Mouse (Mus musculus): ENCODE data around the gene Adora1. TPM values are rescaled to one million over a fixed set of nuclear protein-coding genes. Genes with fewer than 3 reads are reported as not detected.

The Adora1 gene
- total RNA-seq, 2 experiments from 2014 or later: 0.20 to 0.31 TPM

GRCm38 (mm10) chr1:134233681-134234454 is 1.4 kb downstream of the Adora1 start:
- peak overlapping the region; percentile 72 for H3K4me3 ChIP-seq
- no peak overlapping the region for H3K27ac ChIP-seq
- no peak for TF ChIP-seq CTCF (IDR thresholded peaks at IDR 0.05)
- DNase-seq: no peak
- intact Hi-C loops (cut with DNase I): no loop called here

- intact Hi-C loops (cut with DNase I): no loop called here
- no peak overlapping the region for H3K4me3 ChIP-seq
- no peak for TF ChIP-seq CTCF (IDR thresholded peaks at IDR 0.05)
- peak; percentile 47 for DNase-seq
- H3K27ac ChIP-seq: no peak overlapping the region
Observed at GRCm38 (mm10) chr1:134232778-134233531, 2.3 kb downstream of the Adora1 start.

GRCm38 (mm10) chr1:134232326-134232725 is 2.9 kb downstream of the Adora1 start:
- H3K4me3 ChIP-seq: no peak overlapping the region
- intact Hi-C loops (cut with DNase I): no loop called here
- no peak overlapping the region for H3K27ac ChIP-seq
- no peak for DNase-seq
- no peak for TF ChIP-seq CTCF (IDR thresholded peaks at IDR 0.05)

GRCm38 (mm10) chr1:134231681-134232080 is 3.5 kb downstream of the Adora1 start:
- no peak for DNase-seq
- H3K4me3 ChIP-seq: no peak overlapping the region
- intact Hi-C loops (cut with DNase I): no loop called here
- no peak overlapping the region for H3K27ac ChIP-seq
- TF ChIP-seq CTCF (IDR thresholded peaks at IDR 0.05): no peak

- no peak for DNase-seq
- TF ChIP-seq CTCF (IDR thresholded peaks at IDR 0.05): no peak
- intact Hi-C loops (cut with DNase I): no loop called here
- H3K27ac ChIP-seq: no peak overlapping the region
- H3K4me3 ChIP-seq: no peak overlapping the region
Observed at GRCm38 (mm10) chr1:134231270-134231669, 4.0 kb downstream of the Adora1 start.

- intact Hi-C loops (cut with DNase I): no loop called here
Observed at GRCm38 (mm10) chr1:134230638-134231228, 4.5 kb downstream of the Adora1 start.

GRCm38 (mm10) chr1:134229806-134230575 is 5.2 kb downstream of the Adora1 start:
- Histone ChIP-seq H3K4me3 (no peak overlapping the region), H3K27ac (no peak overlapping the region)
- DNase-seq: no peak
- no peak for TF ChIP-seq CTCF (IDR thresholded peaks at IDR 0.05)
- intact Hi-C loops (cut with DNase I): no loop called here

More at GRCm38 (mm10) chr1:134230638-134231228, 4.5 kb downstream of the Adora1 start:
- DNase-seq: no peak
- TF ChIP-seq CTCF (IDR thresholded peaks at IDR 0.05): no peak
- H3K4me3 ChIP-seq: no peak overlapping the region
- H3K27ac ChIP-seq: no peak overlapping the region

GRCm38 (mm10) chr1:134226739-134227138 is 8.5 kb downstream of the Adora1 start:
- TF ChIP-seq CTCF (IDR thresholded peaks at IDR 0.05): no peak
- Histone ChIP-seq H3K4me3 (no peak overlapping the region), H3K27ac (no peak overlapping the region)
- intact Hi-C loops (cut with DNase I): no loop called here
- no peak for DNase-seq

- no peak for TF ChIP-seq CTCF (IDR thresholded peaks at IDR 0.05)
- H3K27ac ChIP-seq: no peak overlapping the region
- H3K4me3 ChIP-seq: no peak overlapping the region
- DNase-seq: no peak
- intact Hi-C loops (cut with DNase I): no loop called here
Observed at GRCm38 (mm10) chr1:134225375-134225774, 9.9 kb downstream of the Adora1 start.

GRCm38 (mm10) chr1:134224649-134225227 is 10.5 kb downstream of the Adora1 start:
- intact Hi-C loops (cut with DNase I): no loop called here
- Histone ChIP-seq H3K4me3 (no peak overlapping the region), H3K27ac (no peak overlapping the region)
- no peak for TF ChIP-seq CTCF (IDR thresholded peaks at IDR 0.05)
- DNase-seq: no peak

- H3K4me3 ChIP-seq: no peak overlapping the region
- TF ChIP-seq CTCF (IDR thresholded peaks at IDR 0.05): no peak
- peak; percentile 40 for DNase-seq
- intact Hi-C loops (cut with DNase I): no loop called here
- H3K27ac ChIP-seq: no peak overlapping the region
Observed at GRCm38 (mm10) chr1:134222122-134223055, 12.8 kb downstream of the Adora1 start.
